19 mouse cellular contexts compared by ENCODE assay signal in genomic region chrX:49181136-49181535, GRCm38 (mm10).
A peak's percentile ranks its signal among the peaks of the same experiment; 100 is the strongest.
DNase-seq lines count a peak whose midpoint lies in the region; ATAC-seq and TF ChIP-seq lines count a peak whose summit lies in the region.
"Had no signal": no experiment of that assay in that cellular context is flagged by ENCODE, and none has a peak within 500 bp of the region (broad histone marks: within the 10 kb centered on the region; RNA-seq: fewer than 3 reads in every experiment).

No protein-coding gene starts in this region.

- DNase-seq in kidney, adult 2 months: peak; percentile 3
- no peak for DNase-seq in kidney, postnatal 10 days
- peak; percentile 3 for DNase-seq in 416B (ENCODE audit: low read depth)
- peak; percentile 2 for DNase-seq in Patski (ENCODE audit: low read depth, low spot score)
- DNase-seq in gonadal fat pad, adult 2 months (ENCODE audit: low read depth): peak; percentile 58
- no peak for DNase-seq in testis, postnatal 14 days (ENCODE audit: low spot score)
- DNase-seq: adrenal gland, adult 2 months; adrenal gland, postnatal 25 days; cerebellum, adult 11 months; cerebellum, adult 9-11 months; gastrocnemius, postnatal 10 days; kidney, adult 18-20 months had no signal

- POLR2A ChIA-PET in Patski (lab: Charles Lee): no interaction called here

- H3K36me3 ChIP-seq in kidney, adult 2 months (ENCODE audit: control insufficient read depth, insufficient read depth, low read length): no peaks in the 10 kb centered on the region
- H3K36me3 ChIP-seq: forebrain, embryonic 10.5 days; heart, embryonic 12.5 days; hindbrain, embryonic 10.5 days; intestine, embryonic 15.5 days had no signal

- no peaks in the 10 kb centered on the region for H3K27me3 ChIP-seq in kidney, adult 2 months (replicated peaks; ENCODE audit: control insufficient read depth, insufficient read depth, low read length)
- H3K27me3 ChIP-seq in Patski: peaks cover 68% of the 10 kb centered on the region
- H3K27me3 ChIP-seq: heart, embryonic 12.5 days; intestine, embryonic 15.5 days had no signal

- CTCF ChIA-PET in Patski (lab: Charles Lee): interaction anchor here (1.0 to 1.7 kb wide), 2 partner anchors 13 to 22 kb away, joined by 3 to 4 read pairs; no protein-coding TSS in a partner anchor

- no peaks in the 10 kb centered on the region for H3K4me1 ChIP-seq in kidney, adult 2 months (ENCODE audit: control insufficient read depth, insufficient read depth, low read length)
- H3K4me1 ChIP-seq: forebrain, embryonic 10.5 days; heart, embryonic 12.5 days; hindbrain, embryonic 10.5 days; intestine, embryonic 15.5 days had no signal

- WGBS in kidney, adult 2 months: 82% methylated on average over 3 of the region's 3 CpGs

- H3K27ac ChIP-seq in kidney, adult 2 months (ENCODE audit: insufficient read depth, low read depth, low read length): no peak overlapping the region
- H3K27ac ChIP-seq: forebrain, embryonic 10.5 days; hindbrain, embryonic 10.5 days; hindbrain, embryonic 14.5 days; intestine, embryonic 15.5 days had no signal

- peak; percentile 62 for ATAC-seq in Patski
- ATAC-seq in erythroblast, adult 5-6 weeks (replicated peaks; ENCODE audit: low FRiP score, poor library complexity, severe bottlenecking): no peak
- ATAC-seq: forebrain, embryonic 14.5 days; intestine, embryonic 15.5 days had no signal

- TF ChIP-seq POLR2A in kidney, adult 2 months (IDR thresholded peaks at IDR 0.05; ENCODE audit: low read depth, low read length): no peak

- H3K4me3 ChIP-seq in kidney, adult 2 months (ENCODE audit: insufficient read depth, low read depth, low read length): no peak overlapping the region
- H3K4me3 ChIP-seq: forebrain, embryonic 10.5 days; heart, embryonic 12.5 days; hindbrain, embryonic 10.5 days; intestine, embryonic 15.5 days had no signal

- in situ Hi-C loops in Patski (cut with MboI; ENCODE audit: low pct_unique_long_range_greater_than_20kb): no loop called here

- TF ChIP-seq CTCF in kidney, adult 2 months (conservative IDR thresholded peaks at IDR 0.05; ENCODE audit: insufficient read depth, insufficient read length, low read depth, low read length): no peak
- TF ChIP-seq CTCF in Patski (IDR thresholded peaks at IDR 0.05): no peak

Comparison
In these comparisons a context has a peak if more than half of its experiments do, and no peak if none do; other contexts are left out.
1. DNase-seq: peak in kidney, adult 2 months (single experiment), 416B (single experiment), Patski (single experiment) and gonadal fat pad, adult 2 months (single experiment); none in kidney, postnatal 10 days (single experiment) and testis, postnatal 14 days (single experiment).